Mouse (Mus musculus) right cerebral cortex, postnatal 25 days (tissue): ENCODE data around the gene Clk1.
A peak's percentile ranks its signal among the peaks of the same experiment; 100 is the strongest.
"Not testable (repeated sequence)": the region's sequence is repeated elsewhere in the genome, so short reads cannot be mapped to it uniquely, and the experiment has no call there.

Experiments
- DNase-seq: peaks from one replicate; pipeline ENCODE4 v3.0.0; 2022

Clk1 gene

DNA sequence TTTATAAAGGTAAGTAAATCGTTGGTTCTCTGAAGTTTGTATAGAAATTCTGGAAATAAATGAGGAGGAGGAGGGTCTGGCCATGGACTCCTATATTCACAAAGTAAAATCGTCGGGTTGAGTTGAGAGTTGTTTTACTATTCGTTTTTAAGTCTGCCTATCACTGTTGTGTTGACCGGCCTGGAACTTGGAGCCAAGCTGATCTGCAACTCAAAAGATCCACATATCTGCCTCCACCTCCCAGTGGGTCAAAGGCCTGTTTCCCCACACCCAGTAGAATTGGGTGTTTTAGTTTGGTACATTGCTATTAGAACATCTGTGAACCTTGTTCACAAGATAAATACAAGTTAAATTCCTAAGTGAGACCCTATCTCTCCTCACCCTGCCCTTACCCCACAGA lies 20.1 kb downstream of the Clk1 start:
- no peak for DNase-seq

DNA sequence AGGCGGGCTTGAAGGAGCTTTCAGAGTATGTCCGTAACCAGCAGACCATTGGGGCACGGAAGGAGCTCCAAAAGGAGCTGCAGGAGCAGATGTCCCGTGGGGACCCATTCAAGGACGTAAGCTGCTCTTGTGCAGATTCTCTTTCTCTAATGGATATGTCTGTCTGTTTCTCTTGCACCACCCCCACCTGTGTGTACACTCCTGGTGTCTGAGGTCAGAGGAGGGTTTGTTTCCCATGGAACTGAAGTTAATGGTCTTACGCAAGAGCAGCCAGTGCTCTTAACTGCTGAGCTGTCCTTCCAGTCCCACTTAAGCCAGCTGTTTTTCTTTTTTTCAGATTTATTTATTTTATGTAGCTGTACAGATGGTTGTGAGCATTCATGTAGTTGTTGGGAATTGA lies 22.5 kb downstream of the Clk1 start:
- DNase-seq, result no peak

DNA sequence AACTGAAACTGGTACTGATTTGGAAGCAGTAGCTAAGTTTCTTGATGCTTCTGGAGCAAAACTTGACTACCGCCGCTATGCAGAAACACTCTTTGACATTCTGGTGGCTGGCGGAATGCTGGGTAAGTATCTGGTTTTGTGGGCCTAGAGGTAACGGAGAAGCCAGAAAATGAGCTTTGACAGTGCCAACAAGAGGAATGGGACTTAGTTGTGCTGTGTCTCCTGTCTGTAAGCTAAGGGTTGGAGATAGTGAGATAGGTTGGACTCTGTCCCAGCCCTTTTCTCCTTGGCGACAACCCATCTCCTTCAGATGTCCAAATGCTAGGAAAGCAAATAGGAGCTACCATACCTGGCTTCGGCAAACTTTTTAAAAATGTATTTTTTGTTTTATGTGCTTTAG lies 26.1 kb downstream of the Clk1 start:
- DNase-seq, result no peak

DNA sequence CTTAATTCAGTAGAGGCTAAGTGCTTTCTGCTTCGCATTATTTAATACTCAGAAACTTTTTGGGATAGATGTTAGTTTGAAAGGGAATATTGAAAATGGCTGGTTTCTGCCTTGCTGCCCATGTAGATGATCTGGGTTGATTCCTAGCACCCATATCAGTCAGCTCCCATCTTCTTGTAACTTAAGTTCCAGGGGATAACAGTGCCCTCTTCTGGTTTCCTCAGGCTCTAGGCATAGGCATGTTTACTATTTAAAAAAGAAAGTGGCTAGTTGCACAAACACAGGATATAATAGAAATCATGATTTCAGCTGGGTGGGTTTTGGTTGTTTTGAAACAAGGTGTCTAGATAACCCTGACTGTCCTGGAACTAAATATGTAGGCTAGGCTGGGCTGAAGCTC lies 27.7 kb downstream of the Clk1 start:
- DNase-seq, result no peak

DNA sequence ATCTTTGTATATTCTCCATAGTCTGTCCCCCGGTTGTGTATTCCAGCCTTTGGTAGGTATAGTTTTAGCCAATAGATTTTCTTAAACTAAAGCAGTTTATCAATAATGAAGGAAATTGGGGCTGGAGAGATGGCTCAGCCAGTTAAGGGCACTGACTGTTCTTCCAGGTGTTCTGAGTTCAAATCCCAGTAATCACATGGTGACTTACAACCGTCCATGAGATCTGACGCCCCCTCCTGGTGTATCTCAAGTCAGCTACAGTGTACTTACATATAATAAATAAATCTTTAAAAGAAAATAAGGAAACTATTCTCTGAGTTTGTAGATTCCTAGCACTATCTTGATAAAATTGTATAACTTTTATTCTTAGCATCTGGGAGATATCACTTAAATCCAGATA lies 28.5 kb downstream of the Clk1 start:
- DNase-seq, result no peak

DNA sequence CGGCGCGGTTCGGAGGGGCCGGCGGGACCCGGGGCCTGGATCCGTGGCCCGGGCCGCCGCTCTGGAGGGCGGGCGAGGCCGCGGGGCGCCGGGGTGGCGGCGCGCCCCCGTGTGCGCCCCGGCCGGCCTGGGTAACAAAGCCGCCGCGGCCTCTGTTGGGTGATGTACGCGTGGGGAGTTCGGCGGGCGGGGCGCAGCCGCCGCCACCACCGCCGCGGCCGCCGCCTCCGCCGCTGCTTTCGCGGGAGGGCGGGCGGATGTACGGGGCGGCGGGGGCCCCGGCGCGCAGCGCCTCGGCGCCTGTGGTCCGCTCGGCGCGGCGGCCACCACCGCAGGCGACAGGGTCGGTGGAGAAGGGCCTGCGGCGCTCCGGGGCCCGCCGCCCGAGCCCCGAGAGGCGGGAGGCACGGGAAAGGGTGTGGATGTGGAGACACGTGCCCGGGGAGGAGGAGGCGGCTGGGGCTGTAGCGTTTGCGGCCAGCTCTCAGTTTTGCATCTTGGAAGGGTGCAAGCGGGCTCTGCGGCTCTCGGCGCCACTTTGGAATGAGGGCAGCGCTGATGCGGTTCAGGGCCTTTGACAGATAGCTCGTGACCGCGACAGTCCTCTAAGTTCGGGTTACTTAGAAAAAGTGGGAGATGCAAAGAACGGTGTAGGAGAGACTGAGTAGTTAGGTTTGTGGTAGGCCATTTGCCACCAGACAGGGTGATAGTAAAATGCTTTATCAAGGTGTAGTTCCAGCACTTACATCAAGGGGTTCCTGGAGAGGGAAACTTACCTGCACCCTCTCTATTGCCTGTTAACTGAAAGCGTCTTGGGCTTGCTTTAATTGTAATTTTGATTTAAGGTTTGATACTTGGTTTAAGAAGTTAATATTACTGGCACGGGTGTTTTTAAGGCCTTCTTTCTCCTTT lies 30.3 kb downstream of the Clk1 start:
- peak; percentile 42 for DNase-seq

DNA sequence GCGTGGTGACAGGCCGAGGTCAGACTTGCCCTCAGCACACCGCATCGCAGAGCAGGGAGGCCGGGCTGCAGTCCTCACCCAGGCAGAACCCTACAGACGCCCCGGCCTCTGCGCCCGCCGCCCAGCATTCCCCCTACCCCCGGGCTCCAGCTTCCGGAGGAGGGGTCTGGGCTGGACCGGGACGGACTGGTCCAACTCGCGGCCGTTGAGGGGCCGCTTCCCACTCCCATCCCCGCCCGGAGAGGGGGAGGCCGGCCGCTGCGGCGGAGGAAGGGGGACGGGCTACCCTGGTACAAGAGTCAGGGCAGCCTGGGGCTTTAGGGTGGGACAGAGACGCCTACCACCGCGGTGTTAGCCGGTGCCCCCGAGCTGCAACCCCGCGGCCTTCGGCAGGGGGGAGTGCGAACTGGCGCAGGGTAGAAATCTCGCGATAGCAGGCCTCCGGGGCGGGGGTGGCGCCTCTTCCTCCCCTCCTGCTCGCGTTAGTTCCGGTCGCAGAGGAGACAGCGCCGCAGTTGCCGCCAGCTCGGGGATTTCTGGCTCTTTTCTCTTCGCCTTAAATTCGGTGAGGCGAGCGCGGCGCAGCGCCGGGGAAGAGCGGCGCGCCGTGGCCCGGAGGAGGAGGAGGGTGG lies 31.1 kb downstream of the Clk1 start, which contains the start of gene Bzw1:
Bzw1 (plus strand) TSS at position 247 of the 632 bp plus-strand sequence.
- DNase-seq, result peak; percentile 93

DNA sequence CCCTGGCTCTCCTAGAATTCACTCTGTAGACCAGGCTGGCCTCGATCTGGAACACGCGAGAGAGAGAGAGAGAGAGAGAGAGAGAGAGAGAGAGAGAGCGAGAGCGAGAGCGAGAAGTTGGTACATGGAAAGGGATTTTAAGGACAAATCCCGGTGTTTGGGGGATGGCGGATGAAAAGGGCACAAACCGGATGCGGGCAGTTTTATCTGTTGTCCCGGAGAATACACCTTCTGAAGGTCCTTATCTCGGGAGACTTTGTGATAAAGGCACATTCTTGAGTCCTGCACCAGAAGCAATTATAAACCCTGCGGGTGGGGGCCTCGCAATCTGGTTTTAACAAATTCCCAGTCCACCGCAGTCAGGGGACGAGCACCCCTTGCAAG lies 31.6 kb downstream of the Clk1 start:
- no peak for DNase-seq

DNA sequence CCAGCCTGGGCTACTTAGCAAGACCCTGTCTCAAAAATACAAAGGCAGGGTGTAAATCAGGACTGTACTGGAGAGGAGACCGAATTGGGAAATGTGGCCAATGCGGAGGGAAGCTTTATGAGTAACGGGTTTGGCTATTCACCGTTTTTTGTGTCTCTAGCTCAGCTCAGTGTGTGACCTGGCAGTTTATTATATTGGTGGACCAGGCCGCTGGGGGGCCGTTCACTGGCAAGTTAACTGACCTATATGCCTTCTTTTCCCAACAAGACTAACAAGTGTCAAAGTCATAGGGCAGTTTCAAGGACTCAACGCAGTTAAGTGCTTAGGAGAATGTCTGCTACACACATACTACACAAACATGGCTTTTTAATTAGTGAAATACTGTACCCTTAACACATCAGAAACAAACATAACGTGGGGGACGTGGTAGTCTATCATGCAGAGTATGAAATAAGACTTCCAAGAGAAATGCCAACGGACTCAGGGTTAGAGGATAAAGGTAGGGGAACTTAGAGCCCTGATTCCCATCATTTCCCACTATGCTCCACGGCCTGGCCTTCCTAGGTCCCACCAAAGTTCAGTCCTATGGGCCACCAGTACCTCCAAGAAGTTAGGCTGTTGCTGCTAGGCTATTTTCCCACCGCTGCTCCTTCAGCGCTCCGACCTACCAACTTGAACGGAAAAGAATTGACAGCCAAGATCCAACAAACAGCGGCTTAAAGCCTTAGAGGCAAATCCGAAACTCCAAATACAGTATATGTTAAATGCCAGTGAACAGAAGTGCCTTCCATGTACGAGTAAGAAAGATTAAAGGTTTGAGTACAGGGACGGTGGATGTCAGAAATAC lies 32.2 kb downstream of the Clk1 start:
- DNase-seq, result no peak

DNA sequence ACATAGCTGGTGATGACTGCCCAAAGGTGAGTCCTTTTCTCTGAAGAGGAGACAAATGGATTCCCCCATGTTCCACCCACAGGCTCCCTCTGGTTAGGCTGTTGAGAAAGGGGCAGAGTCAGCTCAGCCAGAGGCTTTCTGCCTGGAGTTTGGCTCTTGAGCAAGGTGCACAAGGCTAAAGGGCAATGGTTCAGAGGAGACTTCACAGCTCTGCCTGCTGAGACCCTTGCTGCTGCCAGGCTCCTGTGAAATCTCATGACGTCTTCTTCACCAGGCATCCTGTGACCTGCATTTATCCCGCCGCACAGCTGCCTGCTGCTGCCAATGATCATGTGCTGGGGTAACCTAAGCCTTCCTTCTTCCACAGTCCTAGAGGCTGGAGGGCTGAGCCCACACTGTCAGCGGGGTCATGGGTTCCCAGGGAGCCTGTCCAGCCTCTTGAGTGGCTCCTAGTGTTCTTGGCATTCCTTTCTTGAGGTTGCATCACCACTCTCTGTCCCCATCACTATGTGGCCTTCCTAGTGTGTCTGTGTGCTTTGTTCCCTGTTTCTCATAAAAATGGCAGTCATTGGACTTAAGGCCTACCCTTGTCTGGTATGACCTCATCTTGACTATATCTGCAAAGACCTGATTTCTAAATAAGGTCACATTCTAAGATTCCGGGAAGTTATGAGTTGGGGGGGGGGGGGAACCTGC lies 41.1 kb downstream of the Clk1 start:
- no peak for DNase-seq

DNA sequence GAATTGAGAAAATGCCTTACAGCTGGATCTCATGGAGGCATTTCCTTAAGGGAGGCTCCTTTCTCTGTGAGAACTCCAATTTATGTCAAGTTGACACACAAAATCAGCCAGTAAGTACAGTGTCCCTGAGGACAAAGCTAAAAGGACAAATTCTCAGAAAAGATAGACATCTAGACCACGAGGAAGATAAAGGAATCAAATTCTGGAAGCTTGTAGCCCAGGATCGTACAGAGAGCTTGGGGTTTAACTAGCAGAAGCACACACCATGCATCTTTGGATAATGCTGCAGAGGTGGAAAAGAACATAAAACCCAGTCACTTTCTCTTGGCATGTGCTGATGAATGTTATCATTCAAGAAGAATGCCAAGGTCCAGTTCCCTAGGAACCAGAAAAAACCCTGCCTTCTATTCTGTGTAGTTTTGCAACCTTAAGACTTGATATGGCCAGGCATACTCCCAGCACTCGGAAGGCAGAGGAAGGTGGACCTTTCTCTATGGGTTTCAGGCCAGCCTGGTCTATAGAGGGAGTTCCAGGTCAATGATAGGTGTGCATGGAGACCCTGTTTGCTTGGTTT lies 48.2 kb downstream of the Clk1 start:
- no peak for DNase-seq

DNA sequence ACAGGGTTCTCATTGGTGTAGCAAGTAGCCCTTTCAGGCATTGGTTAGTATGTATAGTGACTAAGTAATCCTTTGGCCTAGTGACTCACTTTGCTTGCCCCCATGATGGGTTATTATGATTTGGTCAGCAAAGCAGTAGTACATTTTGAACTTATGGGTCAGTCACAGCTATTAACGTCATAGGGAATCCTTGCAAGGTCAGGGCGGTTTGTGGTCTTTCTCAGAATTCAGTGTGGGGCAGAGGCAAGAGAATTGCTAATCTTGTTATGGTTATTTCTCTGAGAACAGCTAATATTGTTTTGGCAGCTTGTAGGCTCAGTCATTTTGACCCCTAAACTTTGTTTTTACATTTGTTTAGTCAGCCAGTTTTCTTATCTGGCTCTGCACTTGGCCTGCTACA lies 49.6 kb downstream of the Clk1 start:
- not testable (repeated sequence) for DNase-seq

DNA sequence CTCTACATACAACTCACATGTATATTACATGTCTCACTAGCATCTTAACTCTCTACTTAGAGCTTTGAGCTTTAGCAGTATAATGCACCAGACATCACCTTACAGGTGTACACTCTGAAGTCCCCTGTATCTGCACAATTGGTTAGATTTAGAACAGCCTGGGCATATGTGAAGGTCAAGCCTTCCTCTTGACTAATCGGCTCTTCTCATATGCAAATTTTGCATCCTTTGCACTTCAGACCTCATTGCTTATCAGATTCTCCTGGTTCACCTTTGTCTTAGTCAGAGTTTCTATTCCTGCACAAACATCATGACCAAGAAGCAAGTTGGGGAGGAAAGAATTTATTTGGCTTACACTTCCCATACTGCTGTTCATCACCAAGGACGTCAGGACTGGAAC lies 54.1 kb downstream of the Clk1 start:
- DNase-seq, result no peak

DNA sequence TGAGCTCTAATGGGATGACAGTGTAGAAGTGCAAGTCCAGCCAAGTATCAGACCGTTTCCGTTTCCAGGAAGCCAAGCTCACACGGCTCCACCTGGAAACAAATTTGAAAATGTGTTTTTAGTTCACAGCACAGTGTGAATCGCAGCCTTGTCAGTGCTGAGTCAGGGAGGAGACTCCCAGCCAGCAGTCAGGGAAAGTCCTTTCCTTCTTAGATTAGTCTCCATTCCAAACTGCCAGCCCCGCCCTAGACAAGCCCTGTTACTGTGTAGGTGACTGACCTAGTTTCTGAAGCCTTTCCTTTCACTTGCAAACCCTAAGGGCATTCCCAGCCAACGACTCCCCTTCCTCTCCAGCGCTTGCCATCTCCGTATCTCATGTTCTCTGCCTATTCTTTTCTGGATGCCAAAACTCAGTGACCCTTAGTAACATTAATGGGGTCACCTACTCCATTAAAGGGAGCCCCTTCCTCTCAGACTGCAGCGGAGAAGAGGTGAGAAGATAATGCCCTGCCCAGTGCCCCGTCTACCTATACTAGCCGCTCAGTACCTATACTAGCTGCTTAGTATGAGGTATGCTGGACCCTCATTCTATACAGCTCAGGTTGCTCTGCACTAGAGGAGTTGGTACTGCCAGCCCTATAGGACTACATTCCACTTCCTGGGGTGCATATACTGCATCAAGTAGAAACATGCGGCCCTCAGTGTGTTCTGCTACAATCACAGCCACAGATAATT lies 57.0 kb downstream of the Clk1 start:
- peak; percentile 16 for DNase-seq

DNA sequence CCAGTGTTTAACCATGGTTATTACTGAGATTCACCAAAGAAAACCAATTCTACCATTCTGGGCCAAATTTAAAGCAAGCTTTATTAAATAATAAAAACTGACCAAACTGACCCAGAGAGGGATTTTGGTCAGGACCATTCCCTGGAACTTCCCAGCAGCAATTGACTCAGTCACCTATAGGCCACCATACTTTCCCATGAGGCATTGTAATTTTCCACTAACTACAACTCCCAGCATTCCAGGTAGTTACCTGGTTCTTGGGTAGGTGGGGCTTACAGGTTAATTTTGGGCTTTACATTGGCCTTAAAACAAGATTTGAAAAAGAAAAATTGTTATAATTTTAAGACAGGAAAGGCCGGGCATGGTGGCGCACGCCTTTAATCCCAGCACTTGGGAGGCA lies 58.0 kb downstream of the Clk1 start:
- DNase-seq, result no peak

DNA sequence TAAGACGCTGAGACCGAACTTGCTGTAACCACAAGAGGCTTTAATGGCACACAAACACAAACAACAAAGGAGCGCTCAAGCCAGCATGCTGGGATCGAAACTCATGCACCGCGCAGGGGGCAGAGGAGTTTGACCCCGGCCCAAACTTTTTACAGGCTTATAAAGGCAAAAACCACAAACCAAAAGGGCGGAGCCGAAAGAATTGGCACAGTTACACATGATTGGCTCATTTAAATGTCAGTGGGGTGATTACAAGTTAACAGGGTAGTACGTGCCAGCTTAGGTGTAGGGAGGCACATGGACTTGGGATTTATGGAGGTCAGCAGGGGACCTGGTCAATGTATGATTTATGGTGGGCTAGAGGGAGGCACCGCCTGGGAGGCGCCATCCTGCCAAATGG lies 59.3 kb downstream of the Clk1 start:
- no peak for DNase-seq

DNA sequence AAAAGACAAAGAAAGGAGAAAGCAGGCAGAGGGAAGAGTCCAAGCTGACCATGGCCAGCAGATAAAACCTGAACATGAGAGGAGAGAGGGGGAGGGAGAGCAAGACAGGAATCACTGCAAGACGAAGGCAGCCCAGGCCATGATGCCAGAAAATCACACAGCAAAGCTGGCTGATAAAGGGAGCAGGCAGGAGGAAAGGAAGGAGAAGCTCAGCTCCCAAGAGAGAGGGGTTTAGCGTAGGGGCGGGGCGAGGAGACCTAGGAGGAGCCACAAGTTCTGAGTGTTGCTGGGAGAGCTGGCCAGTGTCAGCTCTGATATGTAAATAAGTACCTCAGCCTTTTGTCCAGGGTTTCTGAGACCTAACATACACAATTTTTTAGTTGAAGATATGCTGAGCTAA lies 61.6 kb downstream of the Clk1 start:
- no peak for DNase-seq
